Mouse (Mus musculus): ENCODE data around the gene Tmem104. TPM values are rescaled to one million over a fixed set of nuclear protein-coding genes. Genes with fewer than 3 reads are reported as not detected.

The Tmem104 gene
- polyA plus RNA-seq, 1 experiment from 2014 or later = 7.1 TPM

- peaks cover 20% of the 10 kb centered on the region; the same call in 1 of the 2 replicates for H3K4me1 ChIP-seq
- no peak overlapping the region for H3K4me2 ChIP-seq
- H3K27me3 ChIP-seq (replicated peaks) = no peaks in the 10 kb centered on the region; the same call in 1 of the 2 replicates
- no peak overlapping the region for H3K9ac ChIP-seq
- H3K4me3 ChIP-seq = no peak overlapping the region
- no peaks in the 10 kb centered on the region for H3K36me3 ChIP-seq
- no peak for ATAC-seq (ENCODE audit: extremely low read depth, insufficient number of reproducible peaks, low FRiP score, low TSS enrichment)
- no peak overlapping the region for H3K27ac ChIP-seq (replicated peaks)
- no peaks in the 10 kb centered on the region for H3K9me3 ChIP-seq
- 82% methylated on average over 5 of the region's 5 CpGs for WGBS
Measured at GRCm38 (mm10) chr11:115287386-115287785, 100.1 kb downstream of the Tmem104 start.

- no peaks in the 10 kb centered on the region for H3K9me3 ChIP-seq
- H3K4me3 ChIP-seq = no peak overlapping the region
- H3K4me2 ChIP-seq = no peak overlapping the region
- no peak overlapping the region for H3K27ac ChIP-seq (replicated peaks)
- no peak overlapping the region for H3K9ac ChIP-seq
- peaks cover 21% of the 10 kb centered on the region for H3K4me1 ChIP-seq
- ATAC-seq (ENCODE audit: extremely low read depth, insufficient number of reproducible peaks, low FRiP score, low TSS enrichment) = no peak
- no peaks in the 10 kb centered on the region for H3K36me3 ChIP-seq
- H3K27me3 ChIP-seq (replicated peaks) = no peaks in the 10 kb centered on the region; the same call in 1 of the 2 replicates
- WGBS = 80% methylated on average over 2 of the region's 2 CpGs
Measured at GRCm38 (mm10) chr11:115288305-115288704, 101.0 kb downstream of the Tmem104 start.

GRCm38 (mm10) chr11:115289885-115290284, 102.6 kb downstream of the Tmem104 start:
- no peak overlapping the region for H3K4me2 ChIP-seq
- no peaks in the 10 kb centered on the region; the same call in 1 of the 2 replicates for H3K27me3 ChIP-seq (replicated peaks)
- no peaks in the 10 kb centered on the region for H3K9me3 ChIP-seq
- no peaks in the 10 kb centered on the region for H3K36me3 ChIP-seq
- no peak overlapping the region for H3K27ac ChIP-seq (replicated peaks)
- H3K9ac ChIP-seq = no peak overlapping the region
- ATAC-seq (ENCODE audit: extremely low read depth, insufficient number of reproducible peaks, low FRiP score, low TSS enrichment) = no peak
- WGBS = 67% methylated on average over 8 of the region's 8 CpGs
- peaks cover 21% of the 10 kb centered on the region for H3K4me1 ChIP-seq
- no peak overlapping the region for H3K4me3 ChIP-seq

GRCm38 (mm10) chr11:115290314-115290713, 103.0 kb downstream of the Tmem104 start:
- no peaks in the 10 kb centered on the region; the same call in 1 of the 2 replicates for H3K27me3 ChIP-seq (replicated peaks)
- 75% methylated on average over 1 of the region's 1 CpGs for WGBS
- H3K27ac ChIP-seq (replicated peaks) = peak overlapping the region; percentile 62
- ATAC-seq (ENCODE audit: extremely low read depth, insufficient number of reproducible peaks, low FRiP score, low TSS enrichment) = no peak
- H3K4me3 ChIP-seq = no peak overlapping the region
- H3K4me1 ChIP-seq = peaks cover 21% of the 10 kb centered on the region
- no peak overlapping the region for H3K4me2 ChIP-seq
- H3K36me3 ChIP-seq = no peaks in the 10 kb centered on the region
- no peak overlapping the region for H3K9ac ChIP-seq
- no peaks in the 10 kb centered on the region for H3K9me3 ChIP-seq

GRCm38 (mm10) chr11:115290919-115291318, 103.6 kb downstream of the Tmem104 start:
- Histone ChIP-seq H3K4me1 (peaks cover 21% of the 10 kb centered on the region), H3K9ac (no peak overlapping the region), H3K4me3 (no peak overlapping the region), H3K27me3 (replicated peaks) (peaks cover 4% of the 10 kb centered on the region), H3K4me2 (no peak overlapping the region), H3K27ac (replicated peaks) (peak overlapping the region; percentile 62), H3K36me3 (no peaks in the 10 kb centered on the region), H3K9me3 (no peaks in the 10 kb centered on the region)
- no peak for ATAC-seq (ENCODE audit: extremely low read depth, insufficient number of reproducible peaks, low FRiP score, low TSS enrichment)
- 50% methylated on average over 6 of the region's 6 CpGs for WGBS

GRCm38 (mm10) chr11:115291503-115291902, 104.2 kb downstream of the Tmem104 start:
- Histone ChIP-seq H3K9me3 (no peaks in the 10 kb centered on the region), H3K36me3 (no peaks in the 10 kb centered on the region), H3K4me2 (no peak overlapping the region), H3K9ac (no peak overlapping the region), H3K4me3 (no peak overlapping the region), H3K4me1 (peaks cover 21% of the 10 kb centered on the region), H3K27ac (replicated peaks) (peak overlapping the region; percentile 32; the same call in 1 of the 2 replicates), H3K27me3 (replicated peaks) (peaks cover 9% of the 10 kb centered on the region)
- no peak for ATAC-seq (ENCODE audit: extremely low read depth, insufficient number of reproducible peaks, low FRiP score, low TSS enrichment)
- 75% methylated on average over 10 of the region's 10 CpGs for WGBS

GRCm38 (mm10) chr11:115292631-115293375, 105.5 kb downstream of the Tmem104 start:
- H3K27me3 ChIP-seq (replicated peaks) = peaks cover 22% of the 10 kb centered on the region
- WGBS = 48% methylated on average over 14 of the region's 14 CpGs
- no peak overlapping the region for H3K4me3 ChIP-seq
- H3K36me3 ChIP-seq = no peaks in the 10 kb centered on the region
- 0 out of 2 replicates have a peak overlapping the region, but pooled peaks have one; percentile 16 for H3K27ac ChIP-seq (replicated peaks)
- no peak overlapping the region for H3K9ac ChIP-seq
- no peak overlapping the region for H3K4me2 ChIP-seq
- no peaks in the 10 kb centered on the region for H3K9me3 ChIP-seq
- ATAC-seq (ENCODE audit: extremely low read depth, insufficient number of reproducible peaks, low FRiP score, low TSS enrichment) = no peak
- peaks cover 32% of the 10 kb centered on the region for H3K4me1 ChIP-seq

GRCm38 (mm10) chr11:115295939-115296338, 108.7 kb downstream of the Tmem104 start:
- 81% methylated on average over 11 of the region's 11 CpGs for WGBS
- H3K36me3 ChIP-seq = no peaks in the 10 kb centered on the region
- no peak overlapping the region for H3K4me3 ChIP-seq
- no peak overlapping the region for H3K27ac ChIP-seq (replicated peaks)
- H3K27me3 ChIP-seq (replicated peaks) = peaks cover 42% of the 10 kb centered on the region
- peaks cover 27% of the 10 kb centered on the region for H3K4me1 ChIP-seq
- no peaks in the 10 kb centered on the region for H3K9me3 ChIP-seq
- no peak overlapping the region for H3K4me2 ChIP-seq
- no peak overlapping the region for H3K9ac ChIP-seq
- ATAC-seq (ENCODE audit: extremely low read depth, insufficient number of reproducible peaks, low FRiP score, low TSS enrichment) = no peak

Small RNA genes lying within 50 kb of the gene (microRNA-seq; reads per million reads assigned to microRNA genes)
- gene Gm25837 = not detected

Other genes with a start within 250 kb of the Tmem104 start
- not detected in 2 replicates for gene Cd300c, start 218.3 kb upstream of the Tmem104 start, polyA plus RNA-seq (2015; fragmentation: Nextera tagmentation; extraction: Ambion mirVana)
- gene Cd300ld, start 197.6 kb upstream of the Tmem104 start, polyA plus RNA-seq (2015; fragmentation: Nextera tagmentation; extraction: Ambion mirVana) = 0.05 and 0.40 TPM in 2 replicates
- gene Cd300c2, start 185.6 kb upstream of the Tmem104 start, polyA plus RNA-seq (2015; fragmentation: Nextera tagmentation; extraction: Ambion mirVana) = 1.6 and 1.9 TPM in 2 replicates
- gene Cd300ld2, start 171.3 kb upstream of the Tmem104 start, polyA plus RNA-seq (2015; fragmentation: Nextera tagmentation; extraction: Ambion mirVana) = not detected in 2 replicates
- gene Cd300ld4, start 160.5 kb upstream of the Tmem104 start, polyA plus RNA-seq (2015; fragmentation: Nextera tagmentation; extraction: Ambion mirVana) = not detected in 2 replicates
- gene Cd300ld5, start 149.7 kb upstream of the Tmem104 start, polyA plus RNA-seq (2015; fragmentation: Nextera tagmentation; extraction: Ambion mirVana) = not detected in 2 replicates
- not detected in 2 replicates for gene Cd300ld3, start 139.1 kb upstream of the Tmem104 start, polyA plus RNA-seq (2015; fragmentation: Nextera tagmentation; extraction: Ambion mirVana)
- not detected in 2 replicates for gene Cd300e, start 125.3 kb upstream of the Tmem104 start, polyA plus RNA-seq (2015; fragmentation: Nextera tagmentation; extraction: Ambion mirVana)
- gene Rab37, start 96.1 kb upstream of the Tmem104 start, polyA plus RNA-seq (2015; fragmentation: Nextera tagmentation; extraction: Ambion mirVana) = 1.2 and 1.7 TPM in 2 replicates
- 0.37 and 0.38 TPM in 2 replicates for gene Cd300lf, start 53.5 kb upstream of the Tmem104 start, polyA plus RNA-seq (2015; fragmentation: Nextera tagmentation; extraction: Ambion mirVana)
- 23.1 and 24.4 TPM in 2 replicates for gene Slc9a3r1, start 24.1 kb upstream of the Tmem104 start, polyA plus RNA-seq (2015; fragmentation: Nextera tagmentation; extraction: Ambion mirVana)
- gene Nat9, start 372 bp downstream of the Tmem104 start, polyA plus RNA-seq (2015; fragmentation: Nextera tagmentation; extraction: Ambion mirVana) = 13.8 and 19.0 TPM in 2 replicates
- 0.04 TPM in 1 of 2 replicates, not detected in the other for gene Grin2c, start 79.8 kb downstream of the Tmem104 start, polyA plus RNA-seq (2015; fragmentation: Nextera tagmentation; extraction: Ambion mirVana)
- gene Fdxr, start 89.6 kb downstream of the Tmem104 start, polyA plus RNA-seq (2015; fragmentation: Nextera tagmentation; extraction: Ambion mirVana) = 9.5 and 11.7 TPM in 2 replicates
- gene Fads6, start 110.2 kb downstream of the Tmem104 start, polyA plus RNA-seq (2015; fragmentation: Nextera tagmentation; extraction: Ambion mirVana) = 0.71 and 0.74 TPM in 2 replicates
- gene Otop2, start 119.7 kb downstream of the Tmem104 start, polyA plus RNA-seq (2015; fragmentation: Nextera tagmentation; extraction: Ambion mirVana) = not detected in 2 replicates
- gene Ush1g, start 134.6 kb downstream of the Tmem104 start, polyA plus RNA-seq (2015; fragmentation: Nextera tagmentation; extraction: Ambion mirVana) = 0.09 and 0.13 TPM in 2 replicates
- not detected in 2 replicates for gene Otop3, start 147.2 kb downstream of the Tmem104 start, polyA plus RNA-seq (2015; fragmentation: Nextera tagmentation; extraction: Ambion mirVana)
- gene Hid1, start 180.3 kb downstream of the Tmem104 start, polyA plus RNA-seq (2015; fragmentation: Nextera tagmentation; extraction: Ambion mirVana) = 6.8 and 7.0 TPM in 2 replicates
- 6.7 and 7.4 TPM in 2 replicates for gene Cdr2l, start 194.4 kb downstream of the Tmem104 start, polyA plus RNA-seq (2015; fragmentation: Nextera tagmentation; extraction: Ambion mirVana)
- 173 and 184 TPM in 2 replicates for gene Mrpl58, start 216.3 kb downstream of the Tmem104 start, polyA plus RNA-seq (2015; fragmentation: Nextera tagmentation; extraction: Ambion mirVana)
- 1,581 and 1,838 TPM in 2 replicates for gene Atp5h, start 232.5 kb downstream of the Tmem104 start, polyA plus RNA-seq (2015; fragmentation: Nextera tagmentation; extraction: Ambion mirVana)
- gene Kctd2, start 232.6 kb downstream of the Tmem104 start, polyA plus RNA-seq (2015; fragmentation: Nextera tagmentation; extraction: Ambion mirVana) = 8.8 and 12.1 TPM in 2 replicates

Data from heart, embryonic 13.5 days (tissue).